Mouse (Mus musculus) lung, postnatal 0 days (tissue): ENCODE measurements at regions not wholly inside any gene's neighbourhood (a gene's known extent, or its start where the extent isn't known, plus 50 kb on each side); places are given as distances from the start of the nearest gene placed in this dataset.

Experiments
- ATAC-seq: fragments of 200-750 bp; cut with Nextera tagmentation; 2 replicates; pipeline ENCODE4 v1.8.0; 2017; ENCODE audit warnings: moderate library complexity
- DNase-seq: peaks from one replicate; pipeline ENCODE4 v3.0.0-alpha.2; 2016; ENCODE audit warnings: low spot score
- H3K27ac ChIP-seq: fragments of 300-500 bp; sonication (generic); 2 replicates; pipeline ENCODE4 v1.5.1; 2014; ENCODE audit warnings: antibody characterized with exemption, mild to moderate bottlenecking, low read length, mixed read lengths
- H3K27me3 ChIP-seq: fragments of 300-500 bp; sonication (generic); replicated peaks from 2 replicates; pipeline ENCODE4 v1.6.1; 2014; ENCODE audit warnings: low read length, mixed read lengths; ENCODE audit not compliant: insufficient read depth
- H3K36me3 ChIP-seq: fragments of 300-500 bp; sonication (generic); 2 replicates; pipeline ENCODE4 v1.6.1; 2014; ENCODE audit warnings: low read length, mixed read lengths; ENCODE audit not compliant: insufficient read depth
- H3K4me1 ChIP-seq: fragments of 300-500 bp; sonication (generic); 2 replicates; pipeline ENCODE4 v1.6.1; 2014; ENCODE audit warnings: antibody characterized with exemption, low read depth, low read length, mixed read lengths; ENCODE audit not compliant: insufficient read depth
- H3K4me2 ChIP-seq: fragments of 300-500 bp; sonication (generic); replicated peaks from 2 replicates; pipeline ENCODE4 v1.6.1; 2014; ENCODE audit warnings: low read depth, mild to moderate bottlenecking, low read length, moderate library complexity, mixed read lengths
- H3K4me3 ChIP-seq: fragments of 300-500 bp; sonication (generic); 2 replicates; pipeline ENCODE4 v1.5.1; 2014; ENCODE audit warnings: low read depth, low read length
- H3K9ac ChIP-seq: fragments of 300-500 bp; sonication (generic); replicated peaks from 2 replicates; pipeline ENCODE4 v1.6.1; 2014; ENCODE audit warnings: low read depth, mild to moderate bottlenecking
- H3K9me3 ChIP-seq: fragments of 300-500 bp; sonication (generic); 2 replicates; pipeline ENCODE4 v1.6.1; 2016; ENCODE audit warnings: low read length, mixed read lengths
- CTCF ChIP-seq: IDR thresholded peaks from 2 replicates; pipeline ENCODE4 v1.5.1; 2016; ENCODE audit warnings: antibody characterized with exemption, mild to moderate bottlenecking
- EP300 ChIP-seq: IDR thresholded peaks from 2 replicates; pipeline ENCODE4 v1.6.1; 2016; ENCODE audit warnings: antibody characterized with exemption, mild to moderate bottlenecking, control low read depth
- WGBS: fragments of 180-500 bp; shearing (Covaris S2); extraction: QIAGEN DNeasy Blood & Tissue Kit; methylation state at CpG from one replicate; pipeline ENCODE4 v1.1.7; 2014; 5-methylcytosine and 5-hydroxymethylcytosine counted together

DNA sequence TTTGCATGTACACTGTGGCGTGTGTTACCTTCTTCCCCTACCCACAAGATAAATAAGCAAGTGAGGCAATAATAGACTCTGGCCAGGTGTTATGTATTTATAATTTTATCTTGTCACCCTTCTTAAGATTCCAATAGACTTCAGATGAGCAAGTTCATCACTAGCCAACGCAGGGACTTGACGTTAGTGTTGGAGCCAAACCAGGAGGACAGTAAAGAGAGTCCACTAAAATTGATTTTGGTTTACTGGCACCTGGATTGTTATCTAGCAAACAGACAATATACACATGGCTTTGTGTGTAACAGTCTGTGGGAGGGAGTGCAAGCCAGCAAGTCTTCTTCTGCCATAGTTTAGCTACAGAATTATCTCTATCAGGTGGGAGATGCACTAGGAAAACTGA, 236.0 kb downstream of the Ndfip2 start:
- H3K27me3 ChIP-seq: no peaks in the 10 kb centered on the region
- H3K27ac ChIP-seq: no peak overlapping the region
- TF ChIP-seq EP300 (no peak), CTCF (no peak)
- no peak overlapping the region for H3K9ac ChIP-seq
- H3K4me1 ChIP-seq: peaks cover 3% of the 10 kb centered on the region
- no peak overlapping the region for H3K4me3 ChIP-seq
- no peaks in the 10 kb centered on the region for H3K36me3 ChIP-seq
- H3K9me3 ChIP-seq: no peaks in the 10 kb centered on the region
- H3K4me2 ChIP-seq: no peak overlapping the region
- no peak for DNase-seq
- ATAC-seq: no peak
- 79% methylated on average over 3 of the region's 3 CpGs for WGBS

- no peak overlapping the region for H3K4me3 ChIP-seq
- H3K9me3 ChIP-seq: no peaks in the 10 kb centered on the region
- H3K27ac ChIP-seq: no peak overlapping the region
- 45% methylated on average over 3 of the region's 3 CpGs for WGBS
- ATAC-seq: no peak
- no peak for DNase-seq
- no peak overlapping the region for H3K4me2 ChIP-seq
- H3K9ac ChIP-seq: no peak overlapping the region
- no peaks in the 10 kb centered on the region for H3K27me3 ChIP-seq
- H3K36me3 ChIP-seq: no peaks in the 10 kb centered on the region
- H3K4me1 ChIP-seq: no peaks in the 10 kb centered on the region
- TF ChIP-seq EP300: no peak
These were observed 231.8 kb downstream of the Ndfip2 start for GRCm38 (mm10) chr14:105490158-105490557.

DNA sequence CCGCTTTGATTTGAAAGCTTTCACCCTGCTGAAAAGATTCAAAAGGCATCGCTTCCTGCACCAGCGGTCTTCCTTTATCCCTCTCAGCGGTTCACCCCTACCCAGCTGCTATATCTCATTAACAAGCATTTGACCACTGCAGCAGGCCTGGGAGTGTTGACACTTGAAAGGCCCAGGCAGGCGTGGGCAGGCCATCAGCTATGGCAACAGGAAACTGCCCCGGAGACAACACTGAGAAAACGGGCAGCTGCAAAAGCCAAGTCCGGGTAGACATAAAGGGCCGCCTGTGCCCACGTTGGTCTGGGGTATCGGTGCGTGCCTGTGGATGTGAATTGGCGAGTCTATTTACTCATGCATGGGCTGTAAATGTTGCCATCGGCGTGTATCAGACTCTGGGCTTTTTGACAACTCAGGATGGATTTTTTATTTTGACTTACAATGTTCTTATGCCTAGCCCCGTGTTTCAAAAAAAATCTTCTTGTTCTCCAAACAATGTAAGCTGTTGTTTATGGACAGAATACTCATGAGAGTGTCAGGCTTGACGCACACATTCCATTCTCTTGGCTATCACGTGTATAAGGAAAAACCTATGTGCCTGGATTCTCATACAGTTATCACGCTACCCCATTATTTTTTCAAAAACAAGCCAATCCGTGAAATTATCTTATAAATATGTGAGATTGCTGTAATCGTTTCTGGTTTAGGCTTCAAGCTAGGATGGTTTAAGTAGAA, 225.1 kb downstream of the Ndfip2 start:
- ATAC-seq: peak; percentile 88
- Histone ChIP-seq H3K27me3 (no peaks in the 10 kb centered on the region), H3K4me2 (peak overlapping the region; percentile 59), H3K4me1 (no peaks in the 10 kb centered on the region), H3K36me3 (no peaks in the 10 kb centered on the region), H3K9ac (no peak overlapping the region), H3K9me3 (no peaks in the 10 kb centered on the region), H3K27ac (0 out of 2 replicates have a peak overlapping the region, but pooled peaks have one; percentile 11), H3K4me3 (peak overlapping the region; percentile 34)
- peak; percentile 72 for DNase-seq
- TF ChIP-seq EP300 (peak; percentile 33; the same call in 1 of the 2 replicates), CTCF (no peak)
- 10% methylated on average over 21 of the region's 21 CpGs for WGBS

GRCm38 (mm10) chr14:105482644-105483351, 224.4 kb downstream of the Ndfip2 start:
- TF ChIP-seq CTCF: no peak
- TF ChIP-seq EP300: no peak
- Histone ChIP-seq H3K9me3 (no peaks in the 10 kb centered on the region), H3K4me1 (no peaks in the 10 kb centered on the region), H3K36me3 (no peaks in the 10 kb centered on the region), H3K27me3 (no peaks in the 10 kb centered on the region), H3K4me3 (peak overlapping the region; percentile 34), H3K27ac (no peak overlapping the region), H3K9ac (no peak overlapping the region), H3K4me2 (peak overlapping the region; percentile 59)
- peak; percentile 51; the same call in 1 of the 2 replicates for ATAC-seq
- DNase-seq: peak; percentile 30
- 7% methylated on average over 16 of the region's 16 CpGs for WGBS

DNA sequence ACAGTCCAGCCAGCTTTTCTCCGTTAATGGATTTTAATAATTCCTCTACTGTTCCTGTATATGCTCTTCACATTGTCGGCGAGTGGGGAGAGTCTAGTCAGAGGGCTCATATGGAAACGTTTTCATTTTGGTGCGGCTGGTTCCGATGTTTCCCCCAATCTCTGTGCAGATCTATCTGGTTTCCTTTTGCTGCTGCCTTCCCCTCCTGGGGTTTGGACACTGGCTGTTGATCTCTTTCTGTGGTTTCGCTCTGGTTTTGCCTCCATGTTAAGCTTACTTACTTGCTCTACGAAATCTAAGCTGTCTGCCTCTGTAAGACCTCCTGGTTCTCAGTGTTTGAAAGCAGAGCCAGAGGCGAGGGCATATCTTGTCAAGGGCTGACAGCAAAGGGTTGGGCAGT, 221.7 kb downstream of the Ndfip2 start:
- Histone ChIP-seq H3K27ac (no peak overlapping the region), H3K9me3 (no peaks in the 10 kb centered on the region), H3K4me2 (no peak overlapping the region), H3K9ac (no peak overlapping the region), H3K4me3 (no peak overlapping the region), H3K4me1 (no peaks in the 10 kb centered on the region), H3K27me3 (no peaks in the 10 kb centered on the region), H3K36me3 (no peaks in the 10 kb centered on the region)
- 68% methylated on average over 9 of the region's 9 CpGs for WGBS
- ATAC-seq (no peak), DNase-seq (no peak)
- no peak for TF ChIP-seq CTCF
- TF ChIP-seq EP300: no peak

- peak; percentile 81 for DNase-seq
- no peak overlapping the region for H3K27ac ChIP-seq
These were observed 216.7 kb downstream of the Ndfip2 start for GRCm38 (mm10) chr14:105474991-105475553.

More at GRCm38 (mm10) chr14:105474991-105475553, 216.7 kb downstream of the Ndfip2 start:
- H3K4me1 ChIP-seq: no peaks in the 10 kb centered on the region
- H3K27me3 ChIP-seq: no peaks in the 10 kb centered on the region
- no peak overlapping the region for H3K4me3 ChIP-seq
- no peaks in the 10 kb centered on the region for H3K36me3 ChIP-seq
- H3K9me3 ChIP-seq: no peaks in the 10 kb centered on the region
- H3K9ac ChIP-seq: no peak overlapping the region
- TF ChIP-seq EP300 (peak; percentile 89), CTCF (peak; percentile 64)
- H3K4me2 ChIP-seq: no peak overlapping the region
- ATAC-seq: peak; percentile 68
